Comparison of ENCODE assay signal across 30 mouse cellular contexts in genomic region chr2:74917880-74918537, GRCm38 (mm10).
A peak's percentile ranks its signal among the peaks of the same experiment; 100 is the strongest.
DNase-seq lines count a peak whose midpoint lies in the region; ATAC-seq lines count a peak whose summit lies in the region.
"Had no signal": no experiment of that assay in that cellular context is flagged by ENCODE, and none has a peak within 500 bp of the region (broad histone marks: within the 10 kb centered on the region; RNA-seq: fewer than 3 reads in every experiment).

No protein-coding gene starts in this region.

- no peak overlapping the region for H3K9ac ChIP-seq in intestine, embryonic 14.5 days (ENCODE audit: low read length)
- H3K9ac ChIP-seq in intestine, embryonic 16.5 days (ENCODE audit: low read depth, low read length), result no peak overlapping the region
- H3K9ac ChIP-seq: embryonic facial prominence, embryonic 13.5 days; forebrain, embryonic 15.5 days; heart, embryonic 13.5 days; hindbrain, embryonic 15.5 days; liver, embryonic 12.5 days; liver, postnatal 0 days; midbrain, embryonic 12.5 days; neural tube, embryonic 12.5 days had no signal

- no peak overlapping the region for H3K4me2 ChIP-seq in intestine, embryonic 14.5 days (ENCODE audit: low read length)
- H3K4me2 ChIP-seq in intestine, embryonic 16.5 days (ENCODE audit: low read depth, low read length), result no peak overlapping the region
- H3K4me2 ChIP-seq: embryonic facial prominence, embryonic 13.5 days; forebrain, embryonic 15.5 days; heart, embryonic 13.5 days; hindbrain, embryonic 15.5 days; liver, embryonic 12.5 days; midbrain, embryonic 12.5 days; neural tube, embryonic 12.5 days had no signal

- peak; percentile 48 for DNase-seq in intestine, embryonic 14.5 days (ENCODE audit: low spot score)
- peak; percentile 11 to 18 for DNase-seq in kidney, postnatal 4 days
- no peak for DNase-seq in kidney, postnatal 36 days
- DNase-seq in adrenal gland, postnatal 36 days, result peak; percentile 21 to 32
- DNase-seq in frontal cortex, postnatal 10 days (ENCODE audit: low spot score in 2 of 2), result no peak
- DNase-seq: B cell, adult 2 months; cerebellum, adult 11 months; cerebellum, adult 9-11 months; embryo, embryonic 11 days; heart, postnatal 10 days; kidney, postnatal 14 days; left cerebral cortex, postnatal 4 days; liver, postnatal 0 days; lung, postnatal 36 days; thymus, adult 2 months; thymus, postnatal 36 days had no signal

- no peak overlapping the region for H3K27ac ChIP-seq in intestine, embryonic 14.5 days (ENCODE audit: low read depth)
- H3K27ac ChIP-seq in intestine, embryonic 16.5 days (ENCODE audit: low read length), result no peak overlapping the region
- H3K27ac ChIP-seq: embryonic facial prominence, embryonic 13.5 days; forebrain, embryonic 10.5 days; forebrain, embryonic 15.5 days; heart, embryonic 13.5 days; hindbrain, embryonic 10.5 days; hindbrain, embryonic 15.5 days; layer of hippocampus, adult 2 months; liver, embryonic 12.5 days; midbrain, embryonic 12.5 days; neural tube, embryonic 12.5 days had no signal

- H3K36me3 ChIP-seq in intestine, embryonic 14.5 days (ENCODE audit: control insufficient read depth, insufficient read depth, low read length), result no peaks in the 10 kb centered on the region
- no peaks in the 10 kb centered on the region for H3K36me3 ChIP-seq in intestine, embryonic 16.5 days (ENCODE audit: control insufficient read depth, insufficient read depth, low read length)
- H3K36me3 ChIP-seq: embryonic facial prominence, embryonic 13.5 days; forebrain, embryonic 10.5 days; forebrain, embryonic 15.5 days; heart, embryonic 13.5 days; hindbrain, embryonic 10.5 days; hindbrain, embryonic 15.5 days; liver, embryonic 12.5 days; midbrain, embryonic 12.5 days; neural tube, embryonic 12.5 days had no signal

- H3K9me3 ChIP-seq in intestine, embryonic 14.5 days (ENCODE audit: control insufficient read depth, low read length), result no peaks in the 10 kb centered on the region
- no peaks in the 10 kb centered on the region for H3K9me3 ChIP-seq in intestine, embryonic 16.5 days (ENCODE audit: control insufficient read depth, low read length)
- H3K9me3 ChIP-seq: embryonic facial prominence, embryonic 13.5 days; forebrain, embryonic 10.5 days; forebrain, embryonic 15.5 days; heart, embryonic 13.5 days; hindbrain, embryonic 10.5 days; hindbrain, embryonic 15.5 days; liver, embryonic 12.5 days; midbrain, embryonic 12.5 days; neural tube, embryonic 12.5 days had no signal

- no peak overlapping the region for H3K4me3 ChIP-seq in intestine, embryonic 14.5 days (ENCODE audit: low read depth, low read length)
- H3K4me3 ChIP-seq in intestine, embryonic 16.5 days (ENCODE audit: low read length), result no peak overlapping the region
- H3K4me3 ChIP-seq: embryonic facial prominence, embryonic 13.5 days; forebrain, embryonic 10.5 days; forebrain, embryonic 15.5 days; heart, embryonic 13.5 days; hindbrain, embryonic 10.5 days; hindbrain, embryonic 15.5 days; layer of hippocampus, adult 2 months; liver, embryonic 12.5 days; midbrain, embryonic 12.5 days; myocyte; neural tube, embryonic 12.5 days had no signal

- ATAC-seq in intestine, embryonic 14.5 days (replicated peaks; ENCODE audit: low FRiP score, low TSS enrichment, low read depth), result no peak
- ATAC-seq in intestine, embryonic 16.5 days, result no peak
- ATAC-seq: activated CD4-positive, CD25-positive, alpha-beta regulatory T cell, adult 4 months; forebrain, embryonic 15.5 days; inflammation-experienced regulatory T-cells, adult 6 months; liver, embryonic 12.5 days; liver, postnatal 0 days had no signal

- H3K27me3 ChIP-seq in intestine, embryonic 14.5 days (replicated peaks; ENCODE audit: control insufficient read depth, insufficient read depth, low read length), result no peaks in the 10 kb centered on the region
- H3K27me3 ChIP-seq in intestine, embryonic 16.5 days (replicated peaks; ENCODE audit: control insufficient read depth, insufficient read depth, low read length), result no peaks in the 10 kb centered on the region; the same call in 1 of the 2 replicates
- H3K27me3 ChIP-seq: embryonic facial prominence, embryonic 13.5 days; forebrain, embryonic 15.5 days; hindbrain, embryonic 15.5 days; midbrain, embryonic 12.5 days; neural tube, embryonic 12.5 days had no signal

- no peaks in the 10 kb centered on the region for H3K4me1 ChIP-seq in intestine, embryonic 14.5 days (replicated peaks; ENCODE audit: control insufficient read depth, insufficient read depth, low read length)
- H3K4me1 ChIP-seq in intestine, embryonic 16.5 days (ENCODE audit: control insufficient read depth, insufficient read depth, low read length), result no peaks in the 10 kb centered on the region
- H3K4me1 ChIP-seq: forebrain, embryonic 15.5 days; heart, embryonic 13.5 days; hindbrain, embryonic 15.5 days; liver, embryonic 12.5 days; midbrain, embryonic 12.5 days had no signal

- 31% methylated on average over 9 of the region's 9 CpGs for WGBS in intestine, embryonic 14.5 days
- WGBS in intestine, embryonic 16.5 days, result 42% methylated on average over 9 of the region's 9 CpGs

Comparison
In these comparisons a context has a peak if more than half of its experiments do, and no peak if none do; other contexts are left out.
1. DNase-seq: peak in intestine, embryonic 14.5 days (single experiment), kidney, postnatal 4 days (2 of 2) and adrenal gland, postnatal 36 days (2 of 2); none in kidney, postnatal 36 days (0 of 2) and frontal cortex, postnatal 10 days (0 of 2).